Mouse (Mus musculus): Measurements from ENCODE around the gene Wdr1.
A peak's percentile ranks its signal among the peaks of the same experiment; 100 is the strongest.
"Not testable (repeated sequence)": the region's sequence is repeated elsewhere in the genome, so short reads cannot be mapped to it uniquely, and the experiment has no call there.

The Wdr1 gene

GRCm38 (mm10) chr5:38493890-38494289, 69.1 kb downstream of the Wdr1 start:
- DNase-seq, result peak; percentile 44

DNA sequence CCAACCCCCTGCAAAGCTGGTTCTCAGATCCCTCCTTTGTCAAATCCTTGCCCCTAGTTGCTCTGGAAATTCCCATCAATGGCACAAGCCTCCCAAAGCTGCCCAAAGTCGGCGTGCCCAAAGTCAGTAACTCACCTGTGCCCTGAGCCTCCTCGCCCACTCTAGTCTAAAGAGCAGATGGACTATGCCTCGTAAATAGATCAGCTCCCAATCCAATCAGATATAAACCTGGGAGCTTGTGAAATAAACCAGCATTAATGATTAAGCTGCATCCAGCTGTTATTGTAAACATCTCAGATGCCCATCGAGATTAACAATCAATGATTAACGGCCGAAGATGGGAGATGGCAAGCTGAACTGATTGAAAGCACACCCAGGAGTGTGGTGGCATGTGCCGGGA, 71.3 kb downstream of the Wdr1 start:
- DNase-seq, result no peak

- no peak for DNase-seq
These were observed 73.3 kb downstream of the Wdr1 start for GRCm38 (mm10) chr5:38489739-38490138.

DNA sequence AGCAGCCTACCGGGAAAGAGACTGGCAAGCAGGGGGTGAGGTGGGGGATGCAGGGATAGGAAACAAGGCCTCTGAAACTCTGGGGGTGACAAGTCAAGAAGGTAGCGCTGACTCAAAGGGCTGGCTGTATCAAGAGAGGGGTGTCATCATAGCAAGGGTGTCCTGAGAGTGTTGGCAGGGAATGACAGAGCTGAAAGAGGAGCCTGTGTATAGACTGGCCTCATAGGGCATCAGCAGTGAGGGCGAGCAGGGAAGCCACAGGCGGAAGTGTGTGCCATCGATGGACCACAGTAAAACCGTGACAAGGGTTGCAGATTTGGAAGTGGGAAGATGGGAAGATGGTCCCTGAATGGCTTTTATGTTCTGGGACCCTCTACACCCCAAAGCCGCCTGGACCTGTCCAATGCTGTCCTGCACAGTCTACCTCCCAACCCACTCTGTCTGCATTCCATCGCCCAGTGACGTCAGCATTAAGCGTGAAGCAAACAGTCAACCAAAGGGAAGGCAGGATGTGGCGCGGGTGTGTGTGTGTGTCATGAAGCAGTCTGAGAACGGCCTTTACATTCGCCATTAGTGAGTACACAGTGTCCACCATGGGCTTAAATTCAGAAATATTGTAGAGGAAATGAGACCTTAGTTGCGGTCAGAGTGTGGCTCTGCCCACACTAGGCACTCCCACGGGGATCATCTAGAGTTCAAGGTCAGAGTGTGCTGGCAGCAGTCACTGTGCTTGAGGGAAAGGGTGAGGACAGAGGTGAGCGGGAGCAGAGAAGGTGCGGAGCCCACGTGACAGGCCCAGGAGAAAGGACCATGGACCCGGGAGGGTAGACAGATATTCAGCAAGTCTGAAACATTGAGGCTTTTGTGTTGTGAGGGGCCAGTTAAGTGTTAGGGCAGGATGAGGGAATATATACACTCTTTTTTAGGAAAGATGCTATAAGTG, 74.1 kb downstream of the Wdr1 start:
- DNase-seq, result no peak

- DNase-seq, result no peak
These were observed 75.0 kb downstream of the Wdr1 start for GRCm38 (mm10) chr5:38488026-38488425.

DNA sequence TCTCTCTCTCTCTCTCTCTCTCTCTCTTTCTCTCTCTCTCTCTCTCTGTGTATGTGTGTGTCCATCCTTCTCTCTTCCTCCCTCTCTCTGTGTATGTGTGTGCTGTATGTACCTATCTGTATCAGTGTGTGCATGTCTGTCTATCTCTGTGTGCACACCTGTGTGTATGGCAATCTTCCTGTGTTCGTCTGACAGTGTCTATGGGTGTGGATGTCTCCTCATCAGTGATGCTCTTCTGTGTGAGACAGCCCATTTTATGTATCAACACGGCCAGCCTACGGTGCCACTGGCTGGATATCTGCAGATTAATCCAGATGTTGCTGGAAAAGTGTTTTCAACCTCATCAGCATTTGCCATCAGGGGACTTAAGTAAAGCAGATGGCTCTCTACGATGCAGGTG, 75.8 kb downstream of the Wdr1 start:
- no peak for DNase-seq

GRCm38 (mm10) chr5:38485946-38486345, 77.1 kb downstream of the Wdr1 start:
- no peak for DNase-seq

DNA sequence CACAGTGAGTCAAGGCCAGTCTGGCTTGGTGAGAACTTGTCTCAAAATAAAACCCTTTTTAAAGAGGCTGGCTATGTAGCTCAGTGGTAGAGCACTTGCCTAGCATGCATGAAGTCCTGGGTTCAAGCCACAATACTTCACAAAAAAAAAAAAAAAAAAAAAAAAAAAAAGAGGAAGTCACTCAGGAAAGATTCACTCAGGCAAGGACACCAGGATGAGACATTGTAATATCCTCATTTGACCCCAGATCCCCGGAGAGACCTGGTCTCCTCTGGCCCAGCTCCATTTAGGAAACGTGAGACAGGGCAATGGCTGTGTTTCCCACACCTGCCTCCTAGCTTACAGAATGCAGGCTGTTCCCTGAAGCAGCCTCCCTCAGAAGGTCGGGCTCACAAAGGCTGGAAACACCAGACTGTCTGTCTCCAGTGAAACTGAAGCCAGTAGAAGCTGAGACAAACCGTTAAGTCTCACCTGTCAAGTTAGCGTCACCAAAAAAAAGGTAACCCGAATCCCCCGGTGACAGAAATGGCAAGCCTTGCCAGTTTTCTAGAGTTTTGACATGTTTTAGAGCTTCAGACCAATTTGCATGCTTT, 79.4 kb downstream of the Wdr1 start:
- no peak for DNase-seq

DNA sequence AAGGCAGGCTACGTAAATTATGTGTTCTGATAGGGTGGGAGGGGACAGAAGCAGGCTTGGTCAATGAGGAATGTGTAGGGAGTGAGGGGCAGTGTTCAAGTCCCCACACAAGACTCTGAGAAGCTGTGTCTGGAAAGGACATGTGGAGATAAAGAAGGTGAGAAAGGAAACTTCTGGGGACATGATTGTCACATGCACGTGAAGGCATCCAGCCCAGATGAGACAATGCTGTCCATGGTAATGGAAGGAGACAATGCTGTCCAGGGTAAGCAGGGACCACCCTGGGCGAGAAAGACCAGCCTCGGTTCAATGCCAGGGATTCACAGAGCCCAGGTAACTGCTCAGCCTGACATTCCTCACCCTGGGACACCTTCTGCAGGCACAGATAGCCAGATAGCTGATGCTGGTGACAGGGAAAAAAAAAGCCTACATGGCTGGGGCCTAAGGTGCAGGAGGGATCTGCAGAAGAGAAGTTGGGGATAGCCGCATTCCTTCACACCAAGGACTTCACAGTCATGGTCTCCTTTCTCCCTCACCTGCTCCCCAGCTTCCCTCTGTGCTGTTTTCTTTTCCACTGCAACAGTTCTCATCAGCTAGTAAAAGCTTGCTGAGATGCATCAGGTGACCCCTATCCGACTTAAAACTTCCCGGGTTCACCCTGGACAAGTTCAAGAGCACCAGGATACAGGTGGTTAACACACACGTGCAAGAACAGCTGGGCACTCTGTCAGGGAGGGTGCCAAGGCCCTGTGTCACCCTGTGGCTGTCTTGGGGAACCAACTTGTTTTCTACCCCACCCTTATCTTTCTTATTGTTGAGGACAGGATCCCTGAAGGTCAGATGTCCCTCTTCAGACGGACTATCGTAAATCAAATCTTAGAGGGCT, 82.0 kb downstream of the Wdr1 start:
- DNase-seq, result no peak

GRCm38 (mm10) chr5:38479908-38480725, 82.9 kb downstream of the Wdr1 start:
- peak; percentile 72 for DNase-seq

DNA sequence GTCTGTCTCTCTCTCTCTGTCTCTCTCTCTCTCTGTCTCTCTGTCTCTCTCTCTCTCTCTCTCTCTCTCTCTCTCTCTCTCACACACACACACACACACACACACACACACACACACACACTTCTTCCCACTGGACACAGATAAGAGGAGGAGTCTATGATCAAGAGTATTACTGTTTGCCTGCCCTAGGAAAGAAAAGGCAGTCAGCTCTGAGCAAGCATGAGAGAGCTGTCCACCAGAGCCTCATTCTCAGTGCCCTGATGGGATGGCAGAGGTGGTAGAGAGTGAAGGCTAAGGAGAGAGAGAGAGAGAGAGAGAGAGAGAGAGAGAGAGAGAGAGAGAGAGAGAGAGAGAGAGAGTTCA, 83.5 kb downstream of the Wdr1 start:
- not testable (repeated sequence) for DNase-seq

DNA sequence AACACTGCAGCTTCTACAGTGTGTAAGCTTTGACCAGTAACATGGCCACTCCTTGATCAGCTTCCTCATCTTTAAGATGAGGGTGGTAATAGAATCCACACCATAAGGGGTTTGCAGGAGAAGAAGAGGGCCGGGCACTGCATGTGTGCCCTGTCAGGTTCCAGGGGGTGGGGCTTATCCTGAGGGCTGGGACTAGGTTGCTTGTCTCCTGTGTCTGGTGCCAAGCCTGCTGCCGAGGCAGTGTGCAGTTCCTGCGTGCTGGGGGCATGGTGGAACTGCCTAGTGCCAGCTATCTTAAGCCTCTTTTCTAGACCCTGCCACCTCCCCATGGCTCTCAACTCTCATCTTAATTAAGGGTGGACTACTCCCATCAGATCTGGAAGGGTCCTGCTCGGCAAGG, 84.0 kb downstream of the Wdr1 start:
- peak; percentile 57 for DNase-seq

DNA sequence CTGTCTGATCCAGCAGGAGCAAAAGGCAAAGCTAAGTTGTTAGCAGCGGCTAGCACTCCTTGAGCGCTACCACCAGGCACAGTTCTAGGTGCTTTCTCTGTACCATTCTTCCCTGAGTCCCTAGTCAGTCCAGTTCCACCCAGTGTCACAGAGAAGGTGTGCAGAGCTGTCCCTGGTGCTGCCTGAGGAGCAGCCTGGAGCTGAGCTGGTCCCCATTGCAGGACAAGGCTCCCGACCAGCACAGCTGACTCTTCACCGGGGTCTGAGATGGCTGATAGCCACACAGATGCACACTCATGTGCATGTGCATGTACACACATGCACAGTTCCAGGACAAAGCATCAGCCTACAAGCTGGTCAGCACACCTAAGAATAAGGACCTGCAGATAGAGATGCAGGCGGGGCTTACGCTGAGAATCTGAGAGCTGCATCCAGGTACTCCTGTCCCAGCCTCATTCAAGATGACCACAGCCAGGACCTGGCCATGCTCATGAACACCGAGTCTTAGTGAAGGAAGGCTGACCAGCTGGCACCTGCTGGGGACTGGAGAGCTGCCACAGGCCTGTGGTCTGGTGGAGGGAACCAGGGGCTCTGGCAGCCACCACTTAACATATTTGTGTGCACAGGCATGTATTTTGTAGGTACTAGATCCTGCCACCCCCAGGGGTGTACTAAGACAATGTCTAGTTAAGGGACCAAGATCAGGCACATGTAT, 85.1 kb downstream of the Wdr1 start:
- no peak for DNase-seq

GRCm38 (mm10) chr5:38476861-38477565, 86.0 kb downstream of the Wdr1 start:
- peak; percentile 44 for DNase-seq
